Mouse (Mus musculus) activated CD4-positive, CD25-positive, alpha-beta regulatory T cell (primary cell): ENCODE data around the gene Batf2. TPM values are rescaled to one million over a fixed set of nuclear protein-coding genes. Genes with fewer than 3 reads are reported as not detected.

Experiments
- polyA plus RNA-seq, 2 experiments: library from polyadenylated mRNA; unstranded; fragments of 100-300 nt; shearing (Covaris generic); gene quantifications; one replicate each; pipeline ENCODE4 v1.2.1; 2017

Gene Batf2
- polyA plus RNA-seq = under 1 TPM in 1 of 2 experiments, not detected in 1; 0.75 TPM

GRCm38 (mm10) chr19:6140678-6141393 is at the start of gene Batf2:
Gene Batf2 (plus strand): TSS chr19:6140983.

GRCm38 (mm10) chr19:6094119-6094518 is 46.7 kb upstream of the Batf2 start, which contains the start of gene AC131692.1:
Gene AC131692.1 (plus strand): TSS chr19:6094419.

GRCm38 (mm10) chr19:6105586-6105985 is 35.2 kb upstream of the Batf2 start, which contains the start of gene Naaladl1:
Gene Naaladl1 (plus strand): TSS chr19:6105782.

GRCm38 (mm10) chr19:6117986-6118676 is 22.7 kb upstream of the Batf2 start, which contains the start of gene Sac3d1:
Gene Sac3d1 (minus strand): TSS chr19:6118650.

GRCm38 (mm10) chr19:6127760-6128341 is 12.9 kb upstream of the Batf2 start, which contains the start of gene Snx15:
Gene Snx15 (minus strand): TSS chr19:6128304.

GRCm38 (mm10) chr19:6141394-6141749 is 589 bp downstream of the Batf2 start, which contains the start of gene Arl2:
Gene Arl2 (minus strand): TSS chr19:6141548.

GRCm38 (mm10) chr19:6184131-6184530 is 43.3 kb downstream of the Batf2 start, which contains the start of gene Majin:
Gene Majin (plus strand): TSS chr19:6184388.

Other genes with a start within 250 kb of the Batf2 start
- gene Tigd3, start 246.8 kb upstream of the Batf2 start, polyA plus RNA-seq = 1 to 10 TPM in 1 of 2 experiments, under 1 TPM in 1; 0.20 to 1.5 TPM
- gene Dpf2, start 228.0 kb upstream of the Batf2 start, polyA plus RNA-seq = 100 to 1,000 TPM; 135 to 158 TPM
- under 1 TPM; 0.06 to 0.79 TPM for gene Cdc42ep2, start 216.2 kb upstream of the Batf2 start, polyA plus RNA-seq
- gene Pola2, start 176.8 kb upstream of the Batf2 start, polyA plus RNA-seq = 10 to 100 TPM; 47.2 to 52.6 TPM
- gene Slc22a20, start 154.8 kb upstream of the Batf2 start, polyA plus RNA-seq = under 1 TPM in 1 of 2 experiments, not detected in 1; 0.12 TPM
- gene Capn1, start 125.1 kb upstream of the Batf2 start, polyA plus RNA-seq = 10 to 100 TPM; 64.7 to 92.5 TPM
- 10 to 100 TPM; 32.0 to 43.8 TPM for gene Syvn1, start 94.4 kb upstream of the Batf2 start, polyA plus RNA-seq
- 10 to 100 TPM; 45.2 to 50.7 TPM for gene Mrpl49, start 83.2 kb upstream of the Batf2 start, polyA plus RNA-seq
- 1,000 to 10,000 TPM in 1 of 2 experiments, 100 to 1,000 TPM in 1; 813 to 1,285 TPM for gene Fau, start 83.1 kb upstream of the Batf2 start, polyA plus RNA-seq
- gene Znhit2, start 79.8 kb upstream of the Batf2 start, polyA plus RNA-seq = 10 to 100 TPM; 32.8 to 52.1 TPM
- 10 to 100 TPM; 11.1 to 11.2 TPM for gene Tm7sf2, start 72.6 kb upstream of the Batf2 start, polyA plus RNA-seq
- 10 to 100 TPM; 70.2 to 73.2 TPM for gene Vps51, start 63.8 kb upstream of the Batf2 start, polyA plus RNA-seq
- under 1 TPM; 0.31 to 0.42 TPM for gene Tmem262, start 61.0 kb upstream of the Batf2 start, polyA plus RNA-seq
- gene Gm28374, start 58.7 kb upstream of the Batf2 start, polyA plus RNA-seq = 1 to 10 TPM in 1 of 2 experiments, under 1 TPM in 1; 0.45 to 1.5 TPM
- 10 to 100 TPM; 44.0 to 47.3 TPM for gene Zfpl1, start 56.0 kb upstream of the Batf2 start, polyA plus RNA-seq
- gene Cdca5, start 56.0 kb upstream of the Batf2 start, polyA plus RNA-seq = 10 to 100 TPM in 1 of 2 experiments, 1 to 10 TPM in 1; 9.4 to 10.0 TPM
- gene AC131692.1, start 46.6 kb upstream of the Batf2 start, polyA plus RNA-seq = not detected
- under 1 TPM in 1 of 2 experiments, not detected in 1; 0.18 TPM for gene Naaladl1, start 35.2 kb upstream of the Batf2 start, polyA plus RNA-seq
- gene Sac3d1, start 22.3 kb upstream of the Batf2 start, polyA plus RNA-seq = 10 to 100 TPM; 13.8 to 33.6 TPM
- gene Snx15, start 12.7 kb upstream of the Batf2 start, polyA plus RNA-seq = 10 to 100 TPM; 30.2 to 35.6 TPM
- gene Arl2, start 565 bp downstream of the Batf2 start, polyA plus RNA-seq = 10 to 100 TPM; 14.8 to 26.8 TPM
- gene Majin, start 43.4 kb downstream of the Batf2 start, polyA plus RNA-seq = not detected
- gene Gpha2, start 85.4 kb downstream of the Batf2 start, polyA plus RNA-seq = not detected
- gene Ppp2r5b, start 94.9 kb downstream of the Batf2 start, polyA plus RNA-seq = 10 to 100 TPM; 11.2 to 16.8 TPM
- gene Atg2a, start 100.7 kb downstream of the Batf2 start, polyA plus RNA-seq = 10 to 100 TPM; 13.3 to 32.4 TPM
- 10 to 100 TPM; 34.9 to 43.9 TPM for gene Ehd1, start 135.7 kb downstream of the Batf2 start, polyA plus RNA-seq
- gene Cdc42bpg, start 165.5 kb downstream of the Batf2 start, polyA plus RNA-seq = under 1 TPM; 0.20 to 0.64 TPM
- 10 to 100 TPM; 33.5 to 46.0 TPM for gene Men1, start 194.0 kb downstream of the Batf2 start, polyA plus RNA-seq
- 100 to 1,000 TPM; 151 to 161 TPM for gene Map4k2, start 200.2 kb downstream of the Batf2 start, polyA plus RNA-seq
- gene Sf1, start 222.7 kb downstream of the Batf2 start, polyA plus RNA-seq = 100 to 1,000 TPM; 191 to 248 TPM
- gene Pygm, start 243.4 kb downstream of the Batf2 start, polyA plus RNA-seq = 10 to 100 TPM in 1 of 2 experiments, 1 to 10 TPM in 1; 5.2 to 11.2 TPM